Mouse (Mus musculus): ENCODE data around the gene Gm49396.

Gene Gm49396

GRCm38 (mm10) chr7:30563117-30563905, at the start of gene Gm49396, which contains the start of the genes U2af1l4 and Psenen:
Gene Gm49396 (plus strand): TSS chr7:30563344.
Gene U2af1l4 (plus strand): TSS chr7:30563301.
Gene Psenen (minus strand): TSS chr7:30563627.
- DNase-seq, result peak; percentile 94 to 98

- DNase-seq, result no peak
Measured at GRCm38 (mm10) chr7:30515003-30515760, 48.0 kb upstream of the Gm49396 start.

DNA sequence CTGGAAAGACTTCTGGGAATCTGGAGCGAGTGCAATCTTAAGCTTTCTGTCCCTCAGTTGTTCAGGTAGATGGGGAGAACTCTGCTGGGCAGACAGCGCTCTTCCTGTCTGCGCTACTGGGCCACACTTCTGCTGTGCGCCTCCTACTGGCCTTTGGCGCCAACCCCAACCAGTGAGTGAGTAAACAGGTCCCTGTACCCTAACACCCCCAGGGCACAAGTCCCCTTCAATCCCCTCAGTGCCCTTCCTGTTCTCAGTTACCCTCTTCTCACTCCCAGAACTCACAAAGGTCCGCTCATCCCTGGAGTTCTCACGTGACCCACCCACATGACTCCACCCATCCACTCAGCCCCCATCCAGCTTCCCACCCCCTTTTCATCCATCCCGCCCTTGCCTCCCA, 44.8 kb upstream of the Gm49396 start:
- no peak for DNase-seq

GRCm38 (mm10) chr7:30520396-30520795, 42.7 kb upstream of the Gm49396 start:
- DNase-seq, result peak; percentile 25 to 42

- DNase-seq, result peak; percentile 68 to 73
Measured at GRCm38 (mm10) chr7:30520856-30521255, 42.3 kb upstream of the Gm49396 start.

DNA sequence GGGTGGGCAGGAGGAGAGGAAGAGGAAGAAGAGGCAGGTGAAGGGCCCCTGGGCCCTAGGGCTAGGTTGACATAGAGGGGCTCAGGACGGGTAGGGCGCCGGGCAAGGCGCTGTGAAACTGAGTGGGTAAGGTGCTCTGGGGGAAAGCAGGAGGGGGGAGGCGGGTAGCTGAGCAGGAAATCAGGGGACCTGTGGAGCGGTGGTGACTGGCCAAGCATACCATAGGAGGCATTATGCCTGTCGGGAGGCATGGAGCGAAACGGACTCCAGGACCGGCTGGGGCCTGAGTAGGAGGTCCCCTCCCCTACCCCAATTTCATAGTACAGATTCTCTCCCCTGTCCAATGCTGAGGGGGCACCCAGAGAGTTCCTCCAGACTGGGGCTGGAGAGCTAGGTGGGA, 40.3 kb upstream of the Gm49396 start:
- DNase-seq, result no peak

GRCm38 (mm10) chr7:30524487-30524886, 38.7 kb upstream of the Gm49396 start:
- no peak for DNase-seq

- no peak for DNase-seq
Measured at GRCm38 (mm10) chr7:30525954-30526353, 37.2 kb upstream of the Gm49396 start.

DNA sequence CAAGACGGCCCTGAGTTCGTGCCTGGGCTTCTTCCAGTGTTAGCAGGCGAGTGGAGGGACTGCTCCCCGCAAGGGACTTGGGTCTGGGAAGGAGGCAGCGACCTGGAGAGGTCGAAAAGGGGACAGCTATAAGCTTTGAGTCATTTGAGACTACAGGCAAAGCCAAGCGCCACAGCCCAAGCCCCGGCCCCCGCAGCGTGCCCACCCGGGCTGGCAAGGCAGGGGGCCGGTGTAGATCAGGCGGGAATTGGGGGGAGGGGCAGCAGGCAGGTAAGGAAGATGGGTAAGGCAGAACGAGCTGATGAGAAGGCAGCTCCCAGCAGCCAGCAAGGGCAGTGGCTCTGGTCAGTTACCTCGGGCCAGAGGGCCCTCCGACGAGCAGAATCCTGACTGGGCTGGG, 36.7 kb upstream of the Gm49396 start:
- DNase-seq, result no peak

- DNase-seq, result no peak
Measured at GRCm38 (mm10) chr7:30526981-30527380, 36.2 kb upstream of the Gm49396 start.

GRCm38 (mm10) chr7:30531291-30531815, 31.8 kb upstream of the Gm49396 start:
- no peak for DNase-seq

GRCm38 (mm10) chr7:30532931-30533330, 30.2 kb upstream of the Gm49396 start:
- DNase-seq, result peak in 1 of 2 experiments; percentile 46

GRCm38 (mm10) chr7:30533941-30534632, 29.1 kb upstream of the Gm49396 start:
- DNase-seq, result peak in 1 of 2 experiments; percentile 31

GRCm38 (mm10) chr7:30534633-30535577, 28.2 kb upstream of the Gm49396 start, which contains the start of gene Arhgap33:
Gene Arhgap33 (minus strand): TSS chr7:30535060.
- peak; percentile 96 to 98 for DNase-seq

GRCm38 (mm10) chr7:30540572-30540971, 22.6 kb upstream of the Gm49396 start:
- no peak for DNase-seq

DNA sequence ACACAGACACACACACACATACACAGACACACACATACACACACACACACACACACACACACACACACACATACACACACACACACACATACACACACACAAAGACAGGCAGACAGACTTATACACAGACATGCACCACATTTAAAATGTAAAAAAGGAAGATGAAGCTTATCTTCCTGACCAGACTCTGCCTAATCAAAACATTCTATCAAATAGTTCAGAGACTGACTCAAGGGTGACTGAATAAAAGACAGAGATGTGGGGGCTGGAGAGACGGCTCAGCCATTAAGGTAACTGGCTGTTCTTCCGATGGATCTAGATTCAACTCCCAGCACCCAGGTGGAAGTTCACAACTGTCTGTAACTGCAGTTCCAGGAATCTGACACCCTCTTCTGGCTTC, 18.8 kb upstream of the Gm49396 start:
- DNase-seq, result no peak

- DNase-seq, result no peak
Measured at GRCm38 (mm10) chr7:30549880-30550279, 13.3 kb upstream of the Gm49396 start.

DNA sequence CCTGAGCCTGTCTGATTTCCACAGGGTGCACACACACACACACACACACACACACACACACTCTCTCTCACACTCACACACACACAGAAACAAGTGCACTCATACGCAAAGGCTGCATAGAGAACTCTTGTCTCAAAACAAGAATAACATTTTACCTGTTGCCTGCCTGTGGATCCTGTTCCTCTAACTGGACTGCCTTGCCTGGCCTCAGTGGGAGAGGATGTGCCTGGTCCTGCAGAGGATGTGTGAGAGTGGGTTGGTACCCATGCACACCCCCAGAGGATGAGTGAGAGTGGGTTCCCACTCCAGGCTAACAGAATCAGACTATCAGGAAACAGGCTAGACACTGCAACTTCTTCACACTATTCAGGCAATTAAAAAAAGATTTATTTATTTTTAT, 12.5 kb upstream of the Gm49396 start:
- DNase-seq, result no peak

- no peak for DNase-seq
Measured at GRCm38 (mm10) chr7:30551445-30552101, 11.6 kb upstream of the Gm49396 start.

DNA sequence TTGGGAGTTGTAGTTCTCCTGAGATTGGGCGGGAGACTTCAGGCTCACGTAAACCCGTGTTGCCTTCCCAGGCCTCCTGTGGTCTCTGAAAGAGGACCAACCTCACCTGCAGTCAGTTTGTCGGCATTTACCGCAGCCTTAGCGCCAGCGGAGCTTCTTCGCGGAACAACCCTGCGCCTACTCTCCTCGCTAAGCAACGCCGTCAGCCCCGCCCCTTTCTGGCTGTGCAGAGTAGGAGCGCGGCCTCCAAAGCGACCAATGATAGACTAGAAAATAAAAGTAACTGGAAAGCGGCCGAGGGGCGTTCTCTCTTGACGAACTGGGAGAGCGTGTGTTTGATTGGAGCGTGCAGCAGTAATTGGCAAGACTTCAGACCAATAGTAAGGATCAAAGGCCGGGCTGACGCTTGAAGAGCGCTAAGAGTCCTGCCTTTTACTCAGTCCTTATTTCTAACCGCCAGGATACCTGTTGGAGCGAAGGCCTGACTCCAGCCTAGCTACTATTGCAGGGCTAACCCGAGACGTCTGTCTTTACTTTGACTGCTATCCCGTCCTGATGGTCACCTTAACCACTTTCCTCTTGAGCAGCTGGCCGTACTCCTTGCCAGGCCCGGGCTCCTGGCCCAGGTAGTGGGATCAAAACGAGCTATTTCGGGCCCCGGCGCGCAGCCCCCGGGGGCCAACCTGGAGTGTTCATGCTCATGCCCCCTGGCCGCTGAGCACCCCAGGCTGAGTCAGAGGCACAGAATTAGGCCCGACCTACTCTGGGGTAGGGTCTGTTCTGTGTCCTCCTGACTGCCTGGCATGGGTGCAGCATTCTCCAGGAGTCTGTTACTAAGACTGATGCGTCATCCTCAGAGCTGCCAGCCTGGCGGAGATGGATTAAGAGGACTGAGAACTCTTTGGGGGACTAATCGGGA, 10.8 kb upstream of the Gm49396 start, which contains the start of the genes Hspb6 and Proser3:
TSS of gene Hspb6 (plus strand) at position 77 of the 919 bp plus-strand sequence.
TSS of gene Proser3 (minus strand) at position 198 of the 919 bp plus-strand sequence.
- DNase-seq, result peak; percentile 97

Measured in cerebellum, postnatal 25 days (tissue).